Mouse (Mus musculus) midbrain, embryonic 10.5 days (tissue): Measurements from ENCODE around the gene Pfas. TPM values are rescaled to one million over a fixed set of nuclear protein-coding genes. Genes with fewer than 3 reads are reported as not detected.
"Not testable (repeated sequence)": the region's sequence is repeated elsewhere in the genome, so short reads cannot be mapped to it uniquely, and the experiment has no call there.

ENCODE experiments used
- DNase-seq: peaks from one replicate; pipeline ENCODE4 v3.0.0-alpha.2; 2017; ENCODE audit warnings: low spot score
- H3K27ac ChIP-seq: fragments of 300-500 bp; sonication (generic); replicated peaks from 2 replicates; pipeline ENCODE4 v1.5.1; 2016; ENCODE audit warnings: mild to moderate bottlenecking
- H3K27me3 ChIP-seq: fragments of 300-500 bp; sonication (generic); 2 replicates; pipeline ENCODE4 v1.6.1; 2016; ENCODE audit warnings: low read depth, mild to moderate bottlenecking; ENCODE audit not compliant: poor library complexity, severe bottlenecking
- H3K36me3 ChIP-seq: fragments of 300-500 bp; sonication (generic); 2 replicates; pipeline ENCODE4 v1.6.1; 2016; ENCODE audit warnings: mild to moderate bottlenecking, moderate library complexity
- H3K4me1 ChIP-seq: fragments of 300-500 bp; sonication (generic); 2 replicates; pipeline ENCODE4 v1.6.1; 2016
- H3K4me3 ChIP-seq: fragments of 300-500 bp; sonication (generic); 2 replicates; pipeline ENCODE4 v1.5.1; 2016; ENCODE audit warnings: mild to moderate bottlenecking, moderate library complexity
- H3K9me3 ChIP-seq: fragments of 300-500 bp; sonication (generic); replicated peaks from 2 replicates; pipeline ENCODE4 v1.6.1; 2016; ENCODE audit warnings: mild to moderate bottlenecking
- WGBS: fragments of 180-500 bp; shearing (Covaris S2); methylation state at CpG from one replicate; pipeline ENCODE4 v1.1.7; 2016; 5-methylcytosine and 5-hydroxymethylcytosine counted together
- microRNA-seq: library from miRNA; unstranded; fragments of <30 nt; microRNA quantifications from one replicate; pipeline ENCODE4, GENCODE M21; 2017
- polyA plus RNA-seq: library from polyadenylated mRNA; unstranded; fragments of >200 nt; fragmentation: Nextera tagmentation; extraction: Ambion mirVana; gene quantifications from 2 replicates; pipeline ENCODE4 v1.2.1, GENCODE M21; 2016

Pfas gene
- polyA plus RNA-seq, 1 experiment from 2014 or later: 59.2 TPM

DNA sequence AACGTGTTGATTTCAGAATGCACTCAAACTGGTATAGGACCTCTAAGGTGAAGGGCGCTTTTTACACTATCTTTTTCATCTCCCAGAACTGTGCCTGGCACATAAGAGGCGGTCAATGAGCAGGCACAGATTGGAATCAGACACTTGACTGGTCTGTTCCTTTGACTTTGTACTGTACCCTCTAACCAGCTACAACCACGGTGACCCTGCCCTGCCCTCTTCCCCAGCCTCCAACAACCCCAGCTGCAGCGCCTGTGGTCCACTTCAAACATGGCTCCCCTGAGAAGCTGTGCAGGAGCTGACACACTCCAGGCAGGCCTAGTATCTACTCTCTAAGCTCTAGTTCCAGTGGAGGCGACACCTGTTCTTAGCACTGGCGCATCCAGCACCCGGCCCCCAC, 65.5 kb downstream of the Pfas start:
- no peaks in the 10 kb centered on the region for H3K9me3 ChIP-seq
- 93% methylated on average over 8 of the region's 8 CpGs for WGBS
- peaks cover 21% of the 10 kb centered on the region for H3K27me3 ChIP-seq
- DNase-seq: no peak
- peaks cover 23% of the 10 kb centered on the region for H3K4me1 ChIP-seq
- H3K27ac ChIP-seq: no peak overlapping the region
- no peaks in the 10 kb centered on the region for H3K36me3 ChIP-seq
- no peak overlapping the region for H3K4me3 ChIP-seq

DNA sequence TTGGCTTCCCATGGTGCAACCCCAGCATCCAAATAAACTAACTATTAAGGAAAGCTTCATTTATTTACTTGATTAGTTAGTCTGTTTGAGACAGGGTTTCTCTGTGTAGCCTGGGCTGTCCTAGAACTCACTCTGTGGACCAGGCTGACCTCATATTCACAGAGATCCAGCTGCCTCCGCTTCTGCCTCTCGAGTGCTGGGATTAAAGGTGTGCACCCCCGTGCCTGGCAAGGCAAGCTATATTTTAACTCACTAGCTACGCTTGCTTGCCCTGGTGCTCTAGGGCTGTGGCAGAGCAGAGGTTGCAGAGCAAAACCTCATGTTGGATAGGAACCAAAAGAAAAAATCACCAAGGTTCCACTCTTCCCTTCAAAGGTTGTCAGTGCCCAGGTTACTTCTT, 67.7 kb downstream of the Pfas start:
- no peaks in the 10 kb centered on the region for H3K9me3 ChIP-seq
- WGBS: 66% methylated on average over 4 of the region's 4 CpGs
- no peak for DNase-seq
- H3K4me3 ChIP-seq: peak overlapping the region; percentile 58
- no peaks in the 10 kb centered on the region for H3K27me3 ChIP-seq
- no peaks in the 10 kb centered on the region for H3K36me3 ChIP-seq
- H3K4me1 ChIP-seq: peaks cover 14% of the 10 kb centered on the region
- peak overlapping the region; percentile 80 for H3K27ac ChIP-seq

DNA sequence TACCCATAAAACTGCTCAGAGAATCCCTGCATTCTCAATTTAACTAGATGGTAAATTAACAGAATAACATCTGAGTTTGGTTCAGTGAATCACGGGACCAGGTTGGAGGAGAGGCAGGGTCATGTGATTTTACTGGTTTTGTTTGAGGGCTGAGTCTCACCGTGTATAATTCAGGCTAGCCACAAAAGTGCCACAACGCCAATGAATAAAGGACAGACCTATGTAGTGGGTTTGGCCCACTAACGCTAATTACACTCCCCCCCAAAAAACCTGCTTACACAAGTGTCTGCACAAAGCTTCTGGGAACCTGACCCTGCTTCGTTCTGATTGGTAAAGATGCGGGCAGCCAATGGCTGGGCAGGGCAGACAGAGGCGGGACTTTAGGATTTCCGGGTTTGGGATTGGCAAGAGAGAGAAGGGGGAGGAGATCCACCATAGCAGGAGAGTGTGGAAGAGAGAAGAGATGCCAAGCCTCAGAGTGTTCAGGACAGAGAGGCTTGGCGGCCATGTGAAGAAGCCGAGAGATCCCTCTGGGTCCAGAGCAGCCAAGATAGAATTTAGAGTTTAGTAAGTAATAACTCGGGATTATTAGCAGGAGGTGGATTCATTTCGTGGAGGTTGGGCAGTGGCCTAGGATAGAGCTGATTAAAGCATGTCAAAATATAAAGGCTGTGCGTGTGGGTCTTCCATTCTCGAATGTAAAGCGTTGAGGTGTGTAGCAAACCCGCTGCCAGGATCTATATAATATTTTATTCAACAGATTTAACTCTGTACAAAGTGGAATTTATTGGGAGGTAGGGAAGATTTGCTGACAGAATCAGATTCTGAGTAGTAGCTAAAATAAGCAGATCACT, 68.6 kb downstream of the Pfas start:
- peak overlapping the region; percentile 80 for H3K27ac ChIP-seq
- peak; percentile 88 for DNase-seq
- H3K9me3 ChIP-seq: no peaks in the 10 kb centered on the region
- WGBS: 5% methylated on average over 16 of the region's 16 CpGs
- H3K4me3 ChIP-seq: peak overlapping the region; percentile 58
- no peaks in the 10 kb centered on the region for H3K36me3 ChIP-seq
- H3K4me1 ChIP-seq: peaks cover 14% of the 10 kb centered on the region
- H3K27me3 ChIP-seq: no peaks in the 10 kb centered on the region

DNA sequence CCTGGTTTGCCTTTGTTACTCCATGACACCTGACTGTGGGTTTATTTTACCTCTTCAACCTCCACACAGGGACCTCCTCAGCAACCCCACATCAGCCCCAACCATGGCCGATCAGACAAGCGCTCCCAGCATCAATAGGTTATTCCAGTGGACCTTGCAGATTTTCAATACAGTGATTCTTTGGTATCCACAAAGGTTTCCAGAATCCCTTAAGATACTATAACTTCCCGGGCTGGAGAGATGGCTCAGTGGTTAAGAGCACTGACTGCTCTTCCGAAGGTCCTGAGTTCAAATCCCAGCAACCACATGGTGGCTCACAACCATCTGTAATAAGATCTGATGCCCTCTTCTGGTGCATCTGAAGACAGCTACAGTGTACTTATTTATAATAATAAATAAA, 71.3 kb downstream of the Pfas start:
- 89% methylated on average over 4 of the region's 4 CpGs for WGBS
- H3K36me3 ChIP-seq, H3K27ac ChIP-seq, H3K27me3 ChIP-seq, DNase-seq, H3K4me3 ChIP-seq, H3K9me3 ChIP-seq: not testable (repeated sequence)
- H3K4me1 ChIP-seq: peaks cover 14% of the 10 kb centered on the region

Small RNA genes within 50 kb of the gene (microRNA-seq; reads per million reads assigned to microRNA genes)
- gene Mir3062: 11.4 reads per million, percentile 23 among the genes with 10 or more reads in this experiment

Other genes with a start within 250 kb of the Pfas start
- 55.2 and 60.3 TPM in 2 replicates for gene Ndel1, start 136.6 kb downstream of the Pfas start, polyA plus RNA-seq
- 0.04 and 0.05 TPM in 2 replicates for gene Rnf222, start 119.9 kb downstream of the Pfas start, polyA plus RNA-seq
- 856 and 1,017 TPM in 2 replicates for gene Rpl26, start 106.9 kb downstream of the Pfas start, polyA plus RNA-seq
- not detected in 2 replicates for gene Odf4, start 81.4 kb downstream of the Pfas start, polyA plus RNA-seq
- 6.4 and 6.6 TPM in 2 replicates for gene Arhgef15, start 51.0 kb downstream of the Pfas start, polyA plus RNA-seq
- gene Slc25a35, start 40.3 kb downstream of the Pfas start, polyA plus RNA-seq: 2.0 and 2.1 TPM in 2 replicates
- gene Rangrf, start 33.3 kb downstream of the Pfas start, polyA plus RNA-seq: 68.4 and 84.6 TPM in 2 replicates
- 82.4 and 85.6 TPM in 2 replicates for gene Ctc1, start 7.5 kb upstream of the Pfas start, polyA plus RNA-seq
- 218 and 239 TPM in 2 replicates for gene Aurkb, start 37.2 kb upstream of the Pfas start, polyA plus RNA-seq
- 6.9 and 8.7 TPM in 2 replicates for gene Borcs6, start 51.3 kb upstream of the Pfas start, polyA plus RNA-seq
- gene Tmem107, start 62.3 kb upstream of the Pfas start, polyA plus RNA-seq: 63.4 and 64.8 TPM in 2 replicates
- gene Vamp2, start 80.0 kb upstream of the Pfas start, polyA plus RNA-seq: 63.1 and 90.1 TPM in 2 replicates
- gene Per1, start 86.8 kb upstream of the Pfas start, polyA plus RNA-seq: 6.8 and 7.6 TPM in 2 replicates
- 0.07 and 0.09 TPM in 2 replicates for gene Hes7, start 111.9 kb upstream of the Pfas start, polyA plus RNA-seq
- gene 9130213A22Rik, start 114.1 kb upstream of the Pfas start, polyA plus RNA-seq: 0.07 and 0.14 TPM in 2 replicates
- 0.17 and 0.25 TPM in 2 replicates for gene Aloxe3, start 117.4 kb upstream of the Pfas start, polyA plus RNA-seq
- not detected in 2 replicates for gene Alox12b, start 148.5 kb upstream of the Pfas start, polyA plus RNA-seq
- 0.04 and 0.06 TPM in 2 replicates for gene Alox8, start 189.4 kb upstream of the Pfas start, polyA plus RNA-seq
- 0.06 and 0.20 TPM in 2 replicates for gene Gucy2e, start 228.6 kb upstream of the Pfas start, polyA plus RNA-seq